Mouse (Mus musculus) cerebellum, adult 18-20 months (tissue): ENCODE data around the gene Ints11.

Experiments
- DNase-seq, 2 experiments: peaks; one replicate each; pipeline ENCODE4 v3.0.0; 2021

Gene Ints11

GRCm38 (mm10) chr4:155848434-155849095 lies 20.8 kb upstream of the Ints11 start:
- no peak for DNase-seq

- DNase-seq, result no peak
Measured at GRCm38 (mm10) chr4:155849391-155849790, 20.0 kb upstream of the Ints11 start.

GRCm38 (mm10) chr4:155849792-155850451 lies 19.4 kb upstream of the Ints11 start:
- DNase-seq, result peak in 1 of 2 experiments; percentile 14

- DNase-seq, result peak in 1 of 2 experiments; percentile 7
Measured at GRCm38 (mm10) chr4:155851368-155851767, 18.0 kb upstream of the Ints11 start.

DNA sequence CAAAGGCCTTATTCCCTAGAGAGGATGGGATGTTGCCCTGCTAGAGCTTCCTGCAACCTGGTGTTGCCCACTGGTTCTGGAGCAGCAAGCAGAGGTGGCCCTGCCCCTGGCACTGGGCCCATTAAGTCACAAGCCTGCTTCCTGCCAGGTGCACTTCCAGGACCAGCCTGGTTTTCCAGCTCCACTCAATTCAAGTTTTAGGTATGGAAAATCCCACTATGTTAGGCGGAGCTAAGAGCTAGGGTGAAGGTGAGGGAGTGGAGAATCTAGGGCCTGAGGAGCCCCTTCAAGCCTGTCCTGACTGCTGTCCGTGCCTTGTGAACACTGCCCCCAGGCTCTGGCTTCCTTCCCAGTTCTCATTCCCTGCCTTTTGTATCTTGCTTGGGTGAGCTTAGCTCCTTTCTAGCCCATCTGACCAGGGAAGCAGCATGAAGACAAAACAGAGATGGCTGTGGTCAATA lies 17.4 kb upstream of the Ints11 start:
- peak; percentile 59 for DNase-seq

GRCm38 (mm10) chr4:155853421-155853820 lies 15.9 kb upstream of the Ints11 start:
- DNase-seq, result no peak

- no peak for DNase-seq
Measured at GRCm38 (mm10) chr4:155854991-155855390, 14.4 kb upstream of the Ints11 start.

- DNase-seq, result peak in 1 of 2 experiments; percentile 48
Measured at GRCm38 (mm10) chr4:155856071-155856470, 13.3 kb upstream of the Ints11 start.

DNA sequence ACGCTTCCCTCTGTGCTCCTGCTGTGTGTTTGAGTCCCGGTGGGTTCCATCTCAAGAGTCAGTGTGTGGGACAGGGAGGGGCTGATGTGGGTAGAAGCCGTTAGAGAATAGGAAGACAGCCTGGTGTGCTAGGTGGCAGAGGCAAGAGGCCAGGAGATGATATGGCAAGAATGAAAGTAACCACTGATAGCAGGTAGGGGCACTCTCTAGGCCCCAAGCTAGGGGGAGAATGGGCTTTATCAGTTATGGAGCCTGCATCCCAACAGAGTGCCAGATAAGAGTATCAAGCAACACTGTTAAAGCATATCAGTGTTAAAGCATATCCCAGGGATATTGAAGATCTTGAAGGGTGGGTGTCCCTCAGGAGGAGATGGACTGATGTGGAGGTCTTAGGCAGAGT lies 12.5 kb upstream of the Ints11 start:
- no peak for DNase-seq

GRCm38 (mm10) chr4:155859318-155859717 lies 10.0 kb upstream of the Ints11 start:
- no peak for DNase-seq

- DNase-seq, result peak in 1 of 2 experiments; percentile 8
Measured at GRCm38 (mm10) chr4:155861787-155862186, 7.6 kb upstream of the Ints11 start.

DNA sequence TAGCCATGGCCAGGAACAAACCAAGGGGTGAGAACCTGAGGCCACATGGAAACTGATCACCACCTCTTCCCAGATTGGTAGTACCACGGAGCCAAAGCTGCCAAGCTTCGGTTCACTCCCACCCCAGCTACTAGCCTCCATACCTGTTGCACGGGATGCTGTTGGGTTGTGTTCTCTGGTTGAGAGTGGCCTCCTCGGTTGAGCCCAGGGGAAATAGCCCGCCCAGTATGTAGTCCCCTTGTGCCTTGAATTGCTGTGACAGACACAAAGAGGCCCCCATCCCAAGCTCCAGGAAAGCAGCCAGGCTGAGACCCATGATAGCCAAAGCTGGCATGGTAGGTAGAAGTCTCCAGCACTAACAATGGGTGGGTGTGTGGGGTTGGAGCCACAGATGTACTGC lies 6.3 kb upstream of the Ints11 start, which contains the start of gene Tas1r3:
Tas1r3 (minus strand) TSS at position 362 of the 400 bp plus-strand sequence.
- no peak for DNase-seq

GRCm38 (mm10) chr4:155868614-155869298 lies 590 bp upstream of the Ints11 start:
- no peak for DNase-seq

GRCm38 (mm10) chr4:155871404-155871803 lies 2.1 kb downstream of the Ints11 start:
- no peak for DNase-seq

DNA sequence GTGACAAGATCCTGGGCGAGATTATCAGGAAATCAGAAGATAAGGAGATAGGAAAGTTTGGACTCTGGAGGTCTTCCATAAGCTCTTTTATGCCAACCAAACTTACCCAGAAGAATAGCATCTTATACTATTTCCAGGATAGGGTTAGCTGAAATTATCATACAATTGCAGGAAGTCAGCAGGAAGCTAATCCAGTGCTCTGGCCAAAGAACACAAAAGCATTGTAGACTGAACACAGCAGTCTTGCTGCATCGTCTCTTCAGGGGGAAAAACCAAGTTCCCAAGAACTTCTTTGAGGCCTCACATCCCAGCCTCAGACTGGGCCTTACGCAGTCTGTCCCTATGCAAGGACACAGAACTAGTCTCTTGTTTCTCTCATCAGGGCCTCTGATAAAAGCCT lies 14.2 kb downstream of the Ints11 start:
- no peak for DNase-seq

DNA sequence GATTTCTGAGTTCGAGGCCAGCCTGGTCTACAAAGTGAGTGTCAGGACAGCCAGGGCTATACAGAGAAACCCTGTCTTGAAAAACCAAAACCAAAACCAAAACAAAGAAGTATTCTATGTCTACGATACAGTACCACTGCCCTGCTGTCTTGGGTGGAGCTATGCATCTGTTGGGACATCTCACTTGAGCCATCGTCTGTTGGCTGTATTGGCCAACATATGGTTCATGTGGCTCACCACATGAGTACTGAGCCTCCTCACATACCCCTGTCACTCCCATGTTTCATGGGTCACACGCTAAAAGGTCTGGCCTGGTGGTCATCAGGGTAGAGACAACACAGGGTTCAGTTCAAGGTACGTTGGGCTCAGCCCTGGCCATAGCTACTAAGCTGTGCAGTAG lies 17.0 kb downstream of the Ints11 start:
- DNase-seq, result no peak

- no peak for DNase-seq
Measured at GRCm38 (mm10) chr4:155887674-155888073, 18.3 kb downstream of the Ints11 start.

DNA sequence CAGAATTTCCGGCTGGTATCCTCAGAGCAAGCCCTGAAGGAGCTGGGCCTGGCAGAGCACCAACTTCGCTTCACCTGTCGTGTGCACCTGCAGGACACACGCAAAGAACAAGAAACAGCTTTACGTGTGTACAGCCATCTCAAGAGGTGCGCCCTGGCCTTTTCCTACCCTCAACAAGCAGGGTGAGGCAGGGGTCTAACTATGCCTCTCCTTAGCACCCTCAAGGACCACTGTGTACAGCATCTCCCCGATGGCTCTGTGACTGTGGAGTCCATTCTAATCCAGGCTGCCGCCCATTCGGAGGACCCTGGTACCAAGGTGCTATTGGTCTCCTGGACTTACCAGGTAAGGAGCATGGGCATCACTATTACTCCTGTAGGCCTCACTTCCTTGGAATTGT lies 18.8 kb downstream of the Ints11 start:
- DNase-seq, result no peak

DNA sequence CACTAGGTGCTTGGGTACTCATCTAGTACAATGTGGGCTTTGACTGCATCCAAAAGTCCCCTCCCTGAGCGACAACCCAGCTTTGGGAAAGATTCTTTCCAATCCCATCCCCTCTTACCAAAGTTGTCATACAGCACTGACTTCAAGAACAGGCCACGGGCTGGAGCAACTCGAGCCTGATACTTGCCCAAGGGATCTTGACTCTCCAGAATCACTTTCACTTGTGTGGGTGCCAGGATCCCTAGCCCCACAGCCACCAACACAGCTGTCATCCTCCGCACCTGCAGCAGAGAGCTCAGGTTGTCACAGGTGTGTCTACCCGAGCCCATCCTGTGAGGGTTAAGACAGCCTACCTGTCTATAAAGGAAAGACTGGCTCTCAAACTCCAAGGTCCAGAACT lies 20.0 kb downstream of the Ints11 start:
- DNase-seq, result no peak

GRCm38 (mm10) chr4:155891011-155891471 lies 21.7 kb downstream of the Ints11 start:
- DNase-seq, result peak in 1 of 2 experiments; percentile 32

- peak; percentile 95 to 99 for DNase-seq
Measured at GRCm38 (mm10) chr4:155891551-155892001, 22.2 kb downstream of the Ints11 start, which contains the start of the genes Pusl1 and Acap3. TSS of gene Pusl1 (minus strand) at chr4:155891781. TSS of gene Acap3 (plus strand) at chr4:155891822.

GRCm38 (mm10) chr4:155892017-155892416 lies 22.7 kb downstream of the Ints11 start:
- peak; percentile 84 to 91 for DNase-seq
